Mouse (Mus musculus): ENCODE data around the gene Pamr1. TPM values are rescaled to one million over a fixed set of nuclear protein-coding genes. Genes with fewer than 3 reads are reported as not detected.

The Pamr1 gene
- polyA plus RNA-seq, 1 experiment from 2014 or later: 28.7 TPM

DNA sequence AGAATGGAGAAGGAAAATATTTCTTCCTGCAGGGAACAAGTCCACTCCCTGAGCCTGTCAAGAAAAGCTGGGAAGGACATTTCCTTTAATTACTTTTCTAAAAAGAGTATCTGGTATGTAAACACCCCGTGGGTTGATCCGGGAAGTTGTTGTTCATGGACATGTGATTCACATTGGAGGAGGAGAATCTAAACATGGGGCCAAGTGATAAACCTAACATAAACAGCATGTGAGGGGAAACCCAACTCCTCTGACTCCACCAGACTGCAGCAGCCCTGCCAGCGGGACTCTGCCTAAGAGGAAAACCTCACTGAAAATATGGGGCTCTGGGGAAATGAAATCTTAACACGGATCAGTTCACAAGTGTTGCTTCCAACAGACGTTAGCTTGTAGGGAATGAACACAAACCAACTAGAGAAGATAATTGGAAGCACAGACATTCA is 2.3 kb downstream of the Pamr1 start:
- Histone ChIP-seq H3K27ac (peak overlapping the region; percentile 68), H3K9ac (ENCODE audit: low read depth, low read length) (no peak overlapping the region), H3K4me2 (ENCODE audit: low read length) (peak overlapping the region; percentile 67; the same call in 1 of the 2 replicates), H3K36me3 (ENCODE audit: insufficient read depth, low read length) (no peaks in the 10 kb centered on the region), H3K9me3 (replicated peaks; ENCODE audit: low read length) (no peaks in the 10 kb centered on the region), H3K4me1 (replicated peaks; ENCODE audit: insufficient read depth, low read length) (peaks cover 23% of the 10 kb centered on the region), H3K4me3 (replicated peaks; ENCODE audit: low read depth, low read length) (no peak overlapping the region), H3K27me3 (ENCODE audit: insufficient read depth, low read length) (no peaks in the 10 kb centered on the region)
- ATAC-seq (replicated peaks; ENCODE audit: low FRiP score, low read depth) (no peak), DNase-seq (ENCODE audit: low spot score) (peak; percentile 84)
- 1% methylated on average over 5 of the region's 5 CpGs for WGBS
- TF ChIP-seq CTCF (IDR thresholded peaks at IDR 0.05; ENCODE audit: low read depth): no peak

DNA sequence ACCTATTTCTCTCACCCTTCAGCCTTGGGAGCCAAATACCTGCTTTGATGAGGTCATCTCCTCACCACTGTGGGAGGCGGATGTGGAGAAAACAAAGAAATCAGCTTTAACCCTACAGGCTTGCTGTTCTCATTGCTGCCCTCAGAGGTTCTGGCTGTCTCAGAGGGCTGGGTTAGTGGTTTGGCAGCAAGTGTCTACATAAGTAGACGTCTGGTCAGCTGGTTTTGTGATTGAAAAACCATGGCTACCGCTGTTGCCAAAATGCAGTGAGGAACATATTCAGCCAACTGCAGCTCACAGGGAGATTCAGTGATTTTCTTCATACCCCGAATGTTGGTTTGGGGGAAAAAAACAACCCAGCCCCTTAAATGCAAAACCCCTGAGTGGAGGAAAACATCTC is 7.3 kb downstream of the Pamr1 start:
- Histone ChIP-seq H3K36me3 (ENCODE audit: insufficient read depth, low read length) (no peaks in the 10 kb centered on the region), H3K9me3 (replicated peaks; ENCODE audit: low read length) (no peaks in the 10 kb centered on the region), H3K4me3 (replicated peaks; ENCODE audit: low read depth, low read length) (no peak overlapping the region), H3K4me2 (ENCODE audit: low read length) (no peak overlapping the region), H3K9ac (ENCODE audit: low read depth, low read length) (no peak overlapping the region), H3K27me3 (ENCODE audit: insufficient read depth, low read length) (no peaks in the 10 kb centered on the region), H3K27ac (no peak overlapping the region), H3K4me1 (replicated peaks; ENCODE audit: insufficient read depth, low read length) (peaks cover 6% of the 10 kb centered on the region)
- DNase-seq (ENCODE audit: low spot score) (no peak), ATAC-seq (replicated peaks; ENCODE audit: low FRiP score, low read depth) (no peak)
- 76% methylated on average over 4 of the region's 4 CpGs for WGBS
- TF ChIP-seq CTCF (IDR thresholded peaks at IDR 0.05; ENCODE audit: low read depth): no peak

DNA sequence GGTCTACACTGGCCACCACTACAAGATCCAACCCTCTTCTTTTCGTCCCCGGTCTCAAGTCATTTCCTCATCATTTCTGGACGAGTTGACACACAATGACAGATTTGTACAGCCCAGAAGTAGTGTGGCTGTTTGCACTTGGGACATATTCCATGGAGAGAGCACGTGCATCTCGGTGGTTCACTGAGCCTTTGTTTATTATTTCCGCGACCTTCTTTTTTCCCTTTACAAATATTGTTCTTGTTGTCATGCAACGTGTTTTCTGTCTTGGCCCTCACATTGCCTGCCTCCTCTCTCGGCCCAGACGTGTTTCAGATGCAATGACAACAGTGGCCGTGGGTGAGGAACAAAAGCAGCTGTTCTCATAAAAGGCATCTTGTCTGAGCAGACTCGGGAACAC is 9.2 kb downstream of the Pamr1 start:
- ATAC-seq (replicated peaks; ENCODE audit: low FRiP score, low read depth) (no peak), DNase-seq (ENCODE audit: low spot score) (no peak)
- no peak for TF ChIP-seq CTCF (IDR thresholded peaks at IDR 0.05; ENCODE audit: low read depth)
- Histone ChIP-seq H3K27ac (no peak overlapping the region), H3K4me3 (replicated peaks; ENCODE audit: low read depth, low read length) (no peak overlapping the region), H3K9ac (ENCODE audit: low read depth, low read length) (no peak overlapping the region), H3K4me2 (ENCODE audit: low read length) (no peak overlapping the region), H3K36me3 (ENCODE audit: insufficient read depth, low read length) (no peaks in the 10 kb centered on the region), H3K4me1 (replicated peaks; ENCODE audit: insufficient read depth, low read length) (0 out of 2 replicates have a peak, but pooled peaks cover under 1% of the 10 kb centered on the region), H3K27me3 (ENCODE audit: insufficient read depth, low read length) (no peaks in the 10 kb centered on the region), H3K9me3 (replicated peaks; ENCODE audit: low read length) (no peaks in the 10 kb centered on the region)
- 71% methylated on average over 12 of the region's 12 CpGs for WGBS

DNA sequence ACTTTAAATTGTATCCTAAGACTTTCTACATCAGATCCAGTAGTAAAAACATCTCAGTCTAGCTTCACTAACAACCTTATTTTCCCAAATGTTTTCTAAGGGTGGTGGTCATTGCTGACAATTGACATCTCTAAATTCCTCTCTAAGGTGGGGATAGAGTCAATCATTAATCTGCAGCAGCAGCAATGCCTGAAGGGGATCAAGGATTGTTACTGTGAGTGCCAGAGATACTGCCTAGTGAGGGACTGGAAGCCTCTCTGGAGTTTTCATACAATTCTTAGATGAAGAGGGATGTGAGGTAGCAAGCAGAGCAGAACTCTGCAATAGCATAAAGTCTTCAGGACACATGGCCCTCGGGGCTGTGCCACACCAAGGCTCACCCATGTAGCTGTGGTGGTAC is 14.0 kb downstream of the Pamr1 start:
- DNase-seq (ENCODE audit: low spot score) (no peak), ATAC-seq (replicated peaks; ENCODE audit: low FRiP score, low read depth) (no peak)
- 0 out of 2 replicates have a peak, but pooled peaks cover 2% of the 10 kb centered on the region for H3K4me1 ChIP-seq (replicated peaks; ENCODE audit: insufficient read depth, low read length)
- H3K9me3 ChIP-seq (replicated peaks; ENCODE audit: low read length): no peaks in the 10 kb centered on the region
- H3K27me3 ChIP-seq (ENCODE audit: insufficient read depth, low read length): no peaks in the 10 kb centered on the region
- TF ChIP-seq CTCF (IDR thresholded peaks at IDR 0.05; ENCODE audit: low read depth): no peak
- no peak overlapping the region for H3K4me2 ChIP-seq (ENCODE audit: low read length)
- no peaks in the 10 kb centered on the region for H3K36me3 ChIP-seq (ENCODE audit: insufficient read depth, low read length)
- WGBS: 79% methylated on average over 1 of the region's 1 CpGs
- no peak overlapping the region for H3K9ac ChIP-seq (ENCODE audit: low read depth, low read length)
- no peak overlapping the region for H3K27ac ChIP-seq
- no peak overlapping the region for H3K4me3 ChIP-seq (replicated peaks; ENCODE audit: low read depth, low read length)

DNA sequence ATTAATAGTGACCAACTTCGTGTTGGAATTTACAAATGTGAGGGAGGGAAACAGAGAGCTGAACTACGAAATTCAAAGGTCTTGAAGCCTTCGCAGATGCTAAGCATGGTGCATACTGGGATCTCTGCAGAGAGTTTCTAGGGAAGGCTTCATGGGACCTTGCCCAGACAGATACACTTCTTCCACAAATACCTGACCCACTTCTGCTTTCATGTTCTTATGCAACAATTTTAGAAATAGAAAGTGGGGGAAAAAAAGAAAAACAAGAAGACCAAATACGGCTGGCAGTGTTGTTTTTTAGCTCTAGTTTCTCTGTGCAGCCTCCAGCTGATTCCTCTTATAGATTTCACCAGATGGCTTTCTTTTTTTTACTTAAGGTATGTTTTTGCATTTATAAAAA is 29.4 kb downstream of the Pamr1 start:
- DNase-seq (ENCODE audit: low spot score): no peak
- Histone ChIP-seq H3K27ac (no peak overlapping the region), H3K4me1 (replicated peaks; ENCODE audit: insufficient read depth, low read length) (no peaks in the 10 kb centered on the region), H3K9ac (ENCODE audit: low read depth, low read length) (no peak overlapping the region), H3K27me3 (ENCODE audit: insufficient read depth, low read length) (no peaks in the 10 kb centered on the region), H3K36me3 (ENCODE audit: insufficient read depth, low read length) (no peaks in the 10 kb centered on the region), H3K4me3 (replicated peaks; ENCODE audit: low read depth, low read length) (no peak overlapping the region), H3K4me2 (ENCODE audit: low read length) (no peak overlapping the region), H3K9me3 (replicated peaks; ENCODE audit: low read length) (no peaks in the 10 kb centered on the region)
- WGBS: 85% methylated on average over 4 of the region's 4 CpGs
- no peak for ATAC-seq (replicated peaks; ENCODE audit: low FRiP score, low read depth)
- no peak for TF ChIP-seq CTCF (IDR thresholded peaks at IDR 0.05; ENCODE audit: low read depth)

DNA sequence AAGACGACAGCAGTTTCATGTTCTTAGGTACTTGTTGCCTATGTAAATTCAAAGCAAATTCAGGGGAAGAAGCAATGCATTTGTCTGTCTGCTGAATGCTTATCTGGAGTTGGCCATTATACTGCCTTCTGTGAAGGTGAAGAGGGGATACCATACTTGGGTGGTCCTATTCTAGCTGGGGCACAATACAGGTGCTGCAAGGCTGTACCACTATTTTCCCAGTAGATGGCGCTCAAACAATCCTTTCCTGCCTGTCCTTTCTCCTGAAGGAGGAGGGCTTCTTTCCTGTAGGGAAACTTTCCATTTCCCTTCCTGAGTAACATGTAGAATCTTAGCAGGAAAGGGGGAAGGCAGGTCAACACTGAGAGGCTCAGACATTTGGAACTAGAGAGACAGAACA is 40.2 kb downstream of the Pamr1 start:
- Histone ChIP-seq H3K9ac (ENCODE audit: low read depth, low read length) (no peak overlapping the region), H3K9me3 (replicated peaks; ENCODE audit: low read length) (no peaks in the 10 kb centered on the region), H3K27me3 (ENCODE audit: insufficient read depth, low read length) (no peaks in the 10 kb centered on the region), H3K36me3 (ENCODE audit: insufficient read depth, low read length) (no peaks in the 10 kb centered on the region), H3K4me1 (replicated peaks; ENCODE audit: insufficient read depth, low read length) (no peaks in the 10 kb centered on the region), H3K4me3 (replicated peaks; ENCODE audit: low read depth, low read length) (no peak overlapping the region), H3K4me2 (ENCODE audit: low read length) (no peak overlapping the region), H3K27ac (no peak overlapping the region)
- peak; percentile 86 for DNase-seq (ENCODE audit: low spot score)
- ATAC-seq (replicated peaks; ENCODE audit: low FRiP score, low read depth): no peak
- 46% methylated on average over 2 of the region's 2 CpGs for WGBS
- peak; percentile 89 for TF ChIP-seq CTCF (IDR thresholded peaks at IDR 0.05; ENCODE audit: low read depth)

DNA sequence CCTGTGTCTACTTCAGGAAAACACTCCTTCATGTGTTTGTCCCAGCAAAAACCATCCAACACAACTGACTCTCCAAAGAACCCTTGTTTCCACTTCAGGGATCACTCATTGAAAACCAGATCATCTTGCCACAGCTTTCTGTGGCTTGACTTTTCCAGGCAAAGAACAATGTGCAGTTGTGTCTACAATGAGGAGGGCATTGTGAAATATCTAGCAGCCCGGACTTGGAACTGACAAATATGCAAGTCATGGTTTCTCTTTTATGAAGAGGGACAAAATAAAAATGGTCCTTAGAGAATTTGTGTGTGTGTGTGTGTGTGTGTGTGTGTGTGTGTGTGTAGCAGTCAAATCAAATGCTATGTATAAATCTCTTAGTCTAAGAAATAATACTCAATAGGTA is 44.7 kb downstream of the Pamr1 start:
- Histone ChIP-seq H3K27me3 (ENCODE audit: insufficient read depth, low read length) (no peaks in the 10 kb centered on the region), H3K9me3 (replicated peaks; ENCODE audit: low read length) (no peaks in the 10 kb centered on the region), H3K36me3 (ENCODE audit: insufficient read depth, low read length) (no peaks in the 10 kb centered on the region), H3K4me2 (ENCODE audit: low read length) (no peak overlapping the region), H3K4me1 (replicated peaks; ENCODE audit: insufficient read depth, low read length) (no peaks in the 10 kb centered on the region), H3K9ac (ENCODE audit: low read depth, low read length) (no peak overlapping the region), H3K4me3 (replicated peaks; ENCODE audit: low read depth, low read length) (no peak overlapping the region), H3K27ac (no peak overlapping the region)
- TF ChIP-seq CTCF (IDR thresholded peaks at IDR 0.05; ENCODE audit: low read depth): no peak
- DNase-seq (ENCODE audit: low spot score) (no peak), ATAC-seq (replicated peaks; ENCODE audit: low FRiP score, low read depth) (no peak)
- WGBS: 92% methylated on average over 1 of the region's 1 CpGs

All from kidney, postnatal 0 days (tissue).